Mouse (Mus musculus) cerebellum, postnatal 4 days (tissue): ENCODE measurements around the gene Atp5d.

Source experiments
- DNase-seq, 2 experiments: peaks; one replicate each; pipeline ENCODE4 v3.0.0; 2022; ENCODE audit warnings: low spot score in 2 of 2, mixed read lengths in 1 of 2

Atp5d gene

GRCm38 (mm10) chr10:80138553-80139438 lies at the start of gene Atp5d:
TSS of gene Atp5d (plus strand) at chr10:80138632.
- peak in 1 of 2 experiments; percentile 57 for DNase-seq

- no peak for DNase-seq
Measured at GRCm38 (mm10) chr10:80089146-80089545, 49.3 kb upstream of the Atp5d start.

GRCm38 (mm10) chr10:80091527-80091926 lies 46.9 kb upstream of the Atp5d start:
- no peak for DNase-seq

- DNase-seq = no peak
Measured at GRCm38 (mm10) chr10:80092690-80093089, 45.7 kb upstream of the Atp5d start.

GRCm38 (mm10) chr10:80094085-80094484 lies 44.3 kb upstream of the Atp5d start:
- no peak for DNase-seq

GRCm38 (mm10) chr10:80094684-80095083 lies 43.7 kb upstream of the Atp5d start:
- DNase-seq = no peak

- no peak for DNase-seq
Measured at GRCm38 (mm10) chr10:80095547-80095946, 42.9 kb upstream of the Atp5d start.

GRCm38 (mm10) chr10:80097275-80097674 lies 41.2 kb upstream of the Atp5d start:
- DNase-seq = no peak

GRCm38 (mm10) chr10:80098630-80099029 lies 39.8 kb upstream of the Atp5d start:
- DNase-seq = no peak

- no peak for DNase-seq
Measured at GRCm38 (mm10) chr10:80100982-80101381, 37.5 kb upstream of the Atp5d start.

- peak; percentile 67 to 84 for DNase-seq
Measured at GRCm38 (mm10) chr10:80102216-80102915, 36.1 kb upstream of the Atp5d start.

- no peak for DNase-seq
Measured at GRCm38 (mm10) chr10:80103032-80103431, 35.4 kb upstream of the Atp5d start.

GRCm38 (mm10) chr10:80104181-80104580 lies 34.3 kb upstream of the Atp5d start:
- no peak for DNase-seq

- DNase-seq = no peak
Measured at GRCm38 (mm10) chr10:80105460-80105859, 33.0 kb upstream of the Atp5d start, which contains the start of gene Sbno2. TSS of gene Sbno2 (minus strand) at chr10:80105571.

GRCm38 (mm10) chr10:80105926-80106325 lies 32.5 kb upstream of the Atp5d start:
- DNase-seq = no peak

- DNase-seq = no peak
Measured at GRCm38 (mm10) chr10:80107678-80108077, 30.8 kb upstream of the Atp5d start.

- peak; percentile 84 to 90 for DNase-seq
Measured at GRCm38 (mm10) chr10:80114341-80115284, 23.8 kb upstream of the Atp5d start.

- DNase-seq = peak; percentile 94 to 99
Measured at GRCm38 (mm10) chr10:80115290-80115943, 23.0 kb upstream of the Atp5d start, which contains the start of gene Stk11. TSS of gene Stk11 (plus strand) at chr10:80115803.

- DNase-seq = no peak
Measured at GRCm38 (mm10) chr10:80115944-80116335, 22.5 kb upstream of the Atp5d start.

- DNase-seq = no peak
Measured at GRCm38 (mm10) chr10:80116563-80116926, 21.9 kb upstream of the Atp5d start.
